Mouse (Mus musculus) forebrain, embryonic 14.5 days (tissue): ENCODE measurements around the gene Uhmk1. TPM values are rescaled to one million over a fixed set of nuclear protein-coding genes. Genes with fewer than 3 reads are reported as not detected.
"Not testable (repeated sequence)": the region's sequence is repeated elsewhere in the genome, so short reads cannot be mapped to it uniquely, and the experiment has no call there.

Experiments used
- ATAC-seq: fragments of 200-750 bp; cut with Nextera tagmentation; 2 replicates; pipeline ENCODE4 v1.8.0; 2017; ENCODE audit warnings: mild to moderate bottlenecking, moderate library complexity
- DNase-seq: peaks from one replicate; pipeline ENCODE4 v3.0.0-alpha.2; 2015; ENCODE audit warnings: low spot score
- H3K27ac ChIP-seq: fragments of 300-500 bp; sonication (generic); 2 replicates; pipeline ENCODE4 v1.5.1; 2014; ENCODE audit warnings: low read depth, mild to moderate bottlenecking, control low read depth, low read length, moderate library complexity
- H3K27me3 ChIP-seq: fragments of 300-500 bp; sonication (generic); replicated peaks from 2 replicates; pipeline ENCODE4 v1.6.1; 2014; ENCODE audit warnings: low read length, control low read depth, mixed read lengths; ENCODE audit not compliant: control insufficient read depth, insufficient read depth
- H3K36me3 ChIP-seq: fragments of 300-500 bp; sonication (generic); 2 replicates; pipeline ENCODE4 v1.6.1; 2014; ENCODE audit warnings: low read length, control low read depth; ENCODE audit not compliant: control insufficient read depth, insufficient read depth
- H3K4me1 ChIP-seq: fragments of 300-500 bp; sonication (generic); 2 replicates; pipeline ENCODE4 v1.6.1; 2014; ENCODE audit warnings: antibody characterized with exemption, low read length, control low read depth; ENCODE audit not compliant: control insufficient read depth, insufficient read depth
- H3K4me2 ChIP-seq: fragments of 300-500 bp; sonication (generic); 2 replicates; pipeline ENCODE4 v1.6.1; 2014; ENCODE audit warnings: mild to moderate bottlenecking, control low read depth, low read length
- H3K4me3 ChIP-seq: fragments of 300-500 bp; sonication (generic); 2 replicates; pipeline ENCODE4 v1.5.1; 2014; ENCODE audit warnings: low read depth, low read length, control low read depth
- H3K9ac ChIP-seq: fragments of 300-500 bp; sonication (generic); 2 replicates; pipeline ENCODE4 v1.6.1; 2014; ENCODE audit warnings: mild to moderate bottlenecking, low read length, control low read depth, moderate library complexity
- H3K9me3 ChIP-seq: fragments of 300-500 bp; sonication (generic); replicated peaks from 2 replicates; pipeline ENCODE4 v1.6.1; 2016; ENCODE audit warnings: low read length, control low read depth, mixed read lengths; ENCODE audit not compliant: control insufficient read depth
- WGBS: fragments of 180-500 bp; shearing (Covaris S2); extraction: QIAGEN DNeasy Blood & Tissue Kit; methylation state at CpG from one replicate; pipeline ENCODE4 v1.1.7; 2014; 5-methylcytosine and 5-hydroxymethylcytosine counted together
- polyA plus RNA-seq: library from polyadenylated mRNA; unstranded; fragments of >200 nt; fragmentation: Nextera tagmentation; extraction: Ambion mirVana; gene quantifications from 2 replicates; pipeline ENCODE4 v1.2.1, GENCODE M21; 2014

Gene Uhmk1
- 7.4 and 7.5 TPM in 2 replicates for polyA plus RNA-seq

GRCm38 (mm10) chr1:170214757-170215522 is at the start of gene Uhmk1:
Gene Uhmk1 (minus strand): TSS chr1:170215397.
- WGBS: 1% methylated on average over 58 of the region's 70 CpGs
- no peaks in the 10 kb centered on the region for H3K9me3 ChIP-seq
- peak within 1 kb of the TSS; percentile 89 for H3K9ac ChIP-seq

GRCm38 (mm10) chr1:170255560-170255910 is 40.3 kb upstream of the Uhmk1 start:
- DNase-seq (peak; percentile 95), ATAC-seq (peak; percentile 100)
- H3K27ac ChIP-seq: no peak overlapping the region
- H3K27me3 ChIP-seq: 0 out of 2 replicates have a peak, but pooled peaks cover 3% of the 10 kb centered on the region
- H3K4me3 ChIP-seq: peak overlapping the region; percentile 65
- H3K36me3 ChIP-seq: no peaks in the 10 kb centered on the region
- peak overlapping the region; percentile 69 for H3K4me2 ChIP-seq
- no peaks in the 10 kb centered on the region for H3K9me3 ChIP-seq
- 0 out of 2 replicates have a peak, but pooled peaks cover 3% of the 10 kb centered on the region for H3K4me1 ChIP-seq
- 7% methylated on average over 32 of the region's 32 CpGs for WGBS
- H3K9ac ChIP-seq: peak overlapping the region; percentile 87

More at GRCm38 (mm10) chr1:170214757-170215522, at the start of gene Uhmk1:
- peak within 1 kb of the TSS; percentile 77 for H3K4me2 ChIP-seq
- 0 out of 2 replicates have a peak, but pooled peaks cover 7% of the 10 kb centered on the region for H3K4me1 ChIP-seq
- H3K4me3 ChIP-seq: peak within 1 kb of the TSS; percentile 79
- no peaks in the 10 kb centered on the region for H3K27me3 ChIP-seq
- peak within 1 kb of the TSS; percentile 71; the same call in 1 of the 2 replicates for H3K27ac ChIP-seq
- ATAC-seq: peak; percentile 100
- peak; percentile 96 for DNase-seq
- H3K36me3 ChIP-seq: peaks cover 22% of the 10 kb centered on the region

GRCm38 (mm10) chr1:170254893-170255559 is 39.8 kb upstream of the Uhmk1 start:
- Histone ChIP-seq H3K27ac (no peak overlapping the region), H3K4me1 (0 out of 2 replicates have a peak, but pooled peaks cover 3% of the 10 kb centered on the region), H3K27me3 (0 out of 2 replicates have a peak, but pooled peaks cover 3% of the 10 kb centered on the region), H3K4me2 (peak overlapping the region; percentile 69), H3K4me3 (peak overlapping the region; percentile 65), H3K36me3 (no peaks in the 10 kb centered on the region), H3K9ac (peak overlapping the region; percentile 87), H3K9me3 (no peaks in the 10 kb centered on the region)
- DNase-seq (no peak), ATAC-seq (no peak)
- WGBS: 48% methylated on average over 17 of the region's 30 CpGs

GRCm38 (mm10) chr1:170245016-170245415 is 29.8 kb upstream of the Uhmk1 start:
- H3K4me2 ChIP-seq: no peak overlapping the region
- H3K4me1 ChIP-seq: no peaks in the 10 kb centered on the region
- DNase-seq (no peak), ATAC-seq (no peak)
- H3K27ac ChIP-seq: no peak overlapping the region
- H3K36me3 ChIP-seq: no peaks in the 10 kb centered on the region
- no peak overlapping the region for H3K9ac ChIP-seq
- 84% methylated on average over 3 of the region's 3 CpGs for WGBS
- no peak overlapping the region for H3K4me3 ChIP-seq
- H3K27me3 ChIP-seq: no peaks in the 10 kb centered on the region
- H3K9me3 ChIP-seq: no peaks in the 10 kb centered on the region

GRCm38 (mm10) chr1:170232688-170233087 is 17.5 kb upstream of the Uhmk1 start, which contains the start of gene Sh2d1b2:
Gene Sh2d1b2 (plus strand): TSS chr1:170232749.
- DNase-seq, H3K4me1 ChIP-seq, H3K4me2 ChIP-seq, H3K27me3 ChIP-seq, H3K36me3 ChIP-seq, H3K4me3 ChIP-seq, ATAC-seq, H3K9ac ChIP-seq, H3K27ac ChIP-seq, H3K9me3 ChIP-seq: not testable (repeated sequence)
- 84% methylated on average over 5 of the region's 6 CpGs for WGBS

GRCm38 (mm10) chr1:170223276-170223675 is 8.1 kb upstream of the Uhmk1 start:
- Histone ChIP-seq H3K36me3 (no peaks in the 10 kb centered on the region), H3K4me1 (no peaks in the 10 kb centered on the region), H3K9me3 (no peaks in the 10 kb centered on the region), H3K4me2 (no peak overlapping the region), H3K4me3 (no peak overlapping the region), H3K27me3 (no peaks in the 10 kb centered on the region), H3K9ac (no peak overlapping the region), H3K27ac (no peak overlapping the region)
- DNase-seq: no peak
- ATAC-seq: no peak
- 74% methylated on average over 2 of the region's 2 CpGs for WGBS

- Histone ChIP-seq H3K9me3 (no peaks in the 10 kb centered on the region), H3K27me3 (no peaks in the 10 kb centered on the region), H3K4me2 (no peak overlapping the region), H3K4me1 (no peaks in the 10 kb centered on the region), H3K4me3 (no peak overlapping the region), H3K27ac (no peak overlapping the region), H3K9ac (no peak overlapping the region), H3K36me3 (no peaks in the 10 kb centered on the region)
- ATAC-seq: no peak
- DNase-seq: no peak
Observed at GRCm38 (mm10) chr1:170220351-170220750, 5.2 kb upstream of the Uhmk1 start.

- H3K36me3 ChIP-seq: no peaks in the 10 kb centered on the region
- no peak overlapping the region for H3K9ac ChIP-seq
- H3K4me1 ChIP-seq: 0 out of 2 replicates have a peak, but pooled peaks cover 7% of the 10 kb centered on the region
- no peaks in the 10 kb centered on the region for H3K9me3 ChIP-seq
- H3K27ac ChIP-seq: no peak overlapping the region
- WGBS: 79% methylated on average over 6 of the region's 6 CpGs
- H3K27me3 ChIP-seq: no peaks in the 10 kb centered on the region
- H3K4me2 ChIP-seq: no peak overlapping the region
- DNase-seq: peak; percentile 46
- H3K4me3 ChIP-seq: no peak overlapping the region
- ATAC-seq: no peak
Observed at GRCm38 (mm10) chr1:170218091-170218884, 3.1 kb upstream of the Uhmk1 start.
